Mouse (Mus musculus) embryo, embryonic 11.5 days (tissue): ENCODE results near the gene Fgfr1op.
"Not testable (repeated sequence)": the region's sequence is repeated elsewhere in the genome, so short reads cannot be mapped to it uniquely, and the experiment has no call there.

Source experiments
- DNase-seq: peaks from one replicate; pipeline ENCODE4 v3.0.0-alpha.2; 2012; ENCODE audit warnings: low read depth, low spot score

Gene Fgfr1op

DNA sequence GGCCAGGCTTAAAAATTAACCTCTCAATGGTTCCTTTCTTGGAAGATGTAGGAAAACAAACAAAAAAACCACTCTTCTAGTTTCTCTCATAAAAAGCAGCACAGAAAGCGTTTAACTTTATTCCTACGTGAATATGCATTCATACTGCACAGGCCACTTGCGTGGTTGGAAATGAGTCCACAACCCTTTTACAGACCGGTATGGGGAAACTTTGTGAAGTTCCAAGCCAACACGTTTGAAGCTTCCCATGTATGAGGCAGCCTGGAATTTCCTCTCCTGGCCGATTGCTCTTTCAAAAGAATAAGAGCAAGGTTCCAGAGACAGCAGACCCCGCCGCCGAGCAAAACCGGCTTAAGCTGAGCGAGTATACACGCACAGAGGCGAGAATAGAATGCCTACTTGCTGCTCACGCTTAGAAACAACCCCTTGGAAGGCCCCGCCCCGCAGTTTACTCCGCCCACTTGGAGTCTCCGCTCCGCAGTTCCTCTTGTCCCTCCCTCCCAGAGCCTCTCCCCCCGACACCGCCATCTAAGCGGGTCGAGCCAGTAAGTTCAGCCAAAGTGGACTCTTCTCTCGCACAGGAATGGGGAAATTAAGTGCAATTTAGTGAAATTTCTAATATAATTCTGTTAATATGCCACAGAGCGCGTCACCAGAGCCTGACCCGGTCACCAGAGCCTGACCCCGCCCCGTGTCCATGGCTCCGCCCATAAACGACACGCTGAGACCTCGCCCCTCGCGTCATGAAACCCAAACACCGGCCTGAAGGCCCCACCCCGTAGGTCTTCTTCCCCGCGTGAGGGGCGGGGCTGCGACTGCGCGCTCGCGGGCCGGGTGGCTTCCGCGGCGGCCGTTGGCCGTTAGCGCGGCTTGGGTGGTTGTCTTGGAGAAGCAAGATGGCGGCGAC, at the start of gene Fgfr1op:
Gene Fgfr1op, plus strand, starts transcription at position 801 of the 907 bp plus-strand sequence.
- not testable (repeated sequence) for DNase-seq

GRCm38 (mm10) chr17:8116378-8116777, 48.9 kb upstream of the Fgfr1op start:
- not testable (repeated sequence) for DNase-seq

GRCm38 (mm10) chr17:8116928-8117327, 48.4 kb upstream of the Fgfr1op start:
- DNase-seq = not testable (repeated sequence)

GRCm38 (mm10) chr17:8122974-8123373, 42.3 kb upstream of the Fgfr1op start:
- DNase-seq = not testable (repeated sequence)

GRCm38 (mm10) chr17:8124586-8124985, 40.7 kb upstream of the Fgfr1op start:
- DNase-seq = not testable (repeated sequence)

DNA sequence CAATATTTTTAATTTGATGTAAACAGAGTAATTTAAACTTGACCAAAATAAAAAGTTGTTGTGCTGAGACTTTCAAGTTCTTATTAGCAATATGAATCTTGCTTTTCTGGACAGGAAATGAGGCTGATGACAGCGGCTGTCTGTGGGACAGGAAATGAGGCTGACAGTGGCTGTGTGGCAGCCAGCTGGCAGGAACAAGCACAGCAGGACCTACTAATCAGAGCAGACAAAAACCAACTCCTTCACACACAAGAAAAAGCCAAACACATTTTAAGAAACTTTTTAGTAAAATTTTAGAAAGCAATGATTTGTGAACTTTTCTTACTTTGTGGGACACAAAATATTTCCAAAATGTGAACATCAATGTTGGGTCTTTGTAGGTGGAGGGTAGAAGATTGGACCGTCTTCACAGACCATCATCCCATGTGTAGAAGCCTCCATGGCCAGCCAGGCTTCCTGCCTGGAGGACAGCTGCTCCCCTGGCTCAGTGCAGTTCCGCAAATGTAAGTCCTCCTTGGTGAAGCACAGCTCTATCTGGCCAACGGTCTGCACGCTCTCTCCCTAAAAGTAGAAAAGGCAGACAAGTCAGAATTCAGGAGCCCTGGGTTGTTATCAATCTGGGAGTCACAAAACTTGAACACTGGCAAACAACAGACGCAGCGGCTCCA, 36.8 kb upstream of the Fgfr1op start:
- DNase-seq = not testable (repeated sequence)

GRCm38 (mm10) chr17:8129578-8129977, 35.7 kb upstream of the Fgfr1op start:
- not testable (repeated sequence) for DNase-seq

DNA sequence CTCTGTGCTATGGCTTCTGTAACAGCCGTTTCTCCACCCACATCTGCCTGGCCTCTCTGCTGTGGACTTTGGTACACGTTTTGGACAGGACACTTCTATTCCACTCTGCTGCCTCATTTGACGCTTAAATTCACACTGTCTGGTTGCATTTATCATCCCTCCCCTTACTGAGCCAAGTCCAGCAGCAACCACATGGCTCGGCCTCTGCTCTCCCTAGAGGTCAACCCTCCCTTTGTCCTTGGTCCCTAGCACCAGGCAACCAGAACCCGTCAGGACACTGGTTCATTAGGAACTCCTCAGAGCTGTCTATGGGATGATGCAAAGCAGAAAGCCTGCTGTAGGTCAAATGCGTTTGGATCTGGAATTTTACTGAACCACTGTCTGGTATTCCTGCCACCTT, 34.5 kb upstream of the Fgfr1op start:
- not testable (repeated sequence) for DNase-seq

- DNase-seq = not testable (repeated sequence)
Measured at GRCm38 (mm10) chr17:8138116-8138515, 27.2 kb upstream of the Fgfr1op start.

- DNase-seq = not testable (repeated sequence)
Measured at GRCm38 (mm10) chr17:8140210-8140609, 25.1 kb upstream of the Fgfr1op start.

GRCm38 (mm10) chr17:8143802-8144673, 21.3 kb upstream of the Fgfr1op start:
- DNase-seq = not testable (repeated sequence)

GRCm38 (mm10) chr17:8146931-8147330, 18.4 kb upstream of the Fgfr1op start:
- DNase-seq = not testable (repeated sequence)

- not testable (repeated sequence) for DNase-seq
Measured at GRCm38 (mm10) chr17:8147439-8148316, 17.6 kb upstream of the Fgfr1op start, which contains the start of the genes Gm49673 and Rnaset2a. Gm49673 (minus strand) TSS chr17:8147788. Rnaset2a (minus strand) TSS chr17:8148097.

- not testable (repeated sequence) for DNase-seq
Measured at GRCm38 (mm10) chr17:8155010-8155409, 10.3 kb upstream of the Fgfr1op start.

DNA sequence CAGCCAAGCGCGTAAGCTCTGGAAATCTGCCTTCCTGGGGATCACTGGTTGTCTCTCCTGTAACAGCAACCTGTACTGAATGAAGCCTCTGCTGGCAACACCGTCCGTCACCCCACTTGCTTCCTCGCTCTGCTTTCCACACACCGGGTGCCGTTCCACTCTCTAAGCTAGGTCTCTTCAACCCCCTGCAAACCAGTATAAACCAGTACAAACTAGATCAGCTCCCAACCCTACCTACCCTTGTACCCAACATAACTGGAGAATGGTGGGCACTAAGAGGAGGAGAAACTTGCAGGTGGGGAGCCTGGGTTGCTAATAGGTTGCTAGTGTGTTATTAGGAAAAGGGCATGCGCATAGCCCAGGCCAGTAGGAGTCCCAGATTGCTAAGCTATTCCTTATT, 9.3 kb upstream of the Fgfr1op start:
- not testable (repeated sequence) for DNase-seq

GRCm38 (mm10) chr17:8158627-8159026, 6.7 kb upstream of the Fgfr1op start:
- not testable (repeated sequence) for DNase-seq

DNA sequence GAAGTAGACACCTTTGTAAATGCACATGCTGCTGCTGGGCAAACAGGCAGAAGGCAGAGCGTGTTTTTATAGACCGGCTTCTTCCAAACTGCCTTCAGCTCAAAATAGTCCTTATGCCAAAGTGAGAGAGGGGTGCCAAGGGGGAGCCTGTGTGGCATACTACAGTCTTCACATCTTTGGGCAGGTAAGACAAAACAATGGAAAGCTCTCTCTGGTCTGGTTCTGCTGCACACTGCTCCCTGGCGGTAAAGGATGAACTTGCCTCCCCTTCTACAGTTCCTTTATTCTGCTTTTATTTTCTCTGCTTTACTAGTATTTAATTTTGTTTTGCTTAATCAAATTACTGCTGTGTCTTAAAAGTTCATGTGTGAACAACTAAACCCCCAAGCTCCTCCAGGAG, 4.3 kb upstream of the Fgfr1op start:
- not testable (repeated sequence) for DNase-seq

- not testable (repeated sequence) for DNase-seq
Measured at GRCm38 (mm10) chr17:8165608-8165945, 276 bp downstream of the Fgfr1op start.

DNA sequence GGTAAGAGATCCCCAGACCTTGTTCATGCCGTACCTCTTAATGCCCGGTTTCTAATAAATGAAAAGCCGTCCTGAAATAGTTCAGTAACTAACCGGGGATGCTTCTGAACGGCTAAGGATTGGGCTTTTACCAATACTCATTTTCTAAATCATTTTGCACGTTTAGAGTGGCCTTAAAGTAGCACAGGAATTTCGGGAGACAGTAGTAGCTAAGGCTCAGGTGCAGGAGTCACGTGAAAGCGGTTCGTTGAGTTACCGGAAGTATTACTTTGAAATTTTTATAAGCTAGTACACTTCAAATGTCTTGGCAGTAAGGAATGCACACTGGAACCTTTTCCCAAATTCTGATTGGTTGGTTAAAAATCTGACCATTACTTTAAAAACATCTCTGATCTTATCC, 676 bp downstream of the Fgfr1op start:
- not testable (repeated sequence) for DNase-seq

GRCm38 (mm10) chr17:8166454-8166853, 1.2 kb downstream of the Fgfr1op start:
- DNase-seq = not testable (repeated sequence)
